Mouse (Mus musculus) erythroblast, embryonic 14.5 days (primary cell): ENCODE measurements around the gene D2hgdh.
"Not testable (repeated sequence)": the region's sequence is repeated elsewhere in the genome, so short reads cannot be mapped to it uniquely, and the experiment has no call there.

Source experiments
- GATA1 ChIP-seq: IDR thresholded peaks from 2 replicates; pipeline ENCODE4 v1.6.1; 2012; ENCODE audit warnings: low read length, inconsistent platforms, mixed read lengths
- TAL1 ChIP-seq: IDR thresholded peaks from 3 replicates; pipeline ENCODE4 v1.6.1; 2012; ENCODE audit warnings: low read length, inconsistent platforms, mixed read lengths

DNA sequence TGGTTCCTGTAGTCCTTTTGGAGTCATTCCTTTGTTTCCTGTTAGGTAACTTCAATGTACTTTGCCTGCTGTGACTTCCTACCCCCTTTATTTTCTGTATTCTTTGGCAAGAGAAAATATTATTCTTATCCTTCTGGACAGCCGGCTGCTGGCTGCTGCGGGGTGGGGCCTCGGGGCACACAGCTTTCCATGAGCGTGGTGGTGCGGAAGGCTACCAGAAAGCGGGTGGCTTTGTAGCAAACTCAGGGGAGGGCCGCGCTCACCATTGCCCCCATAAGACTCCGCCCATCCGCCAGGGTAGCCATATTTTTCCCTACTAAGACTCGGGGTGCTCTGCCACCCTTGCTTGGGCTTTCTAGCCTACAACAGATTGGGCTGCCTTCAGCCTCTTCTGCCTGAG lies 57.1 kb downstream of the D2hgdh start:
- not testable (repeated sequence) for TF ChIP-seq TAL1, GATA1
